Mouse (Mus musculus) forebrain, embryonic 11.5 days (tissue): ENCODE measurements around the gene Cela3a. TPM values are rescaled to one million over a fixed set of nuclear protein-coding genes. Genes with fewer than 3 reads are reported as not detected.

Source experiments
- ATAC-seq: fragments of 200-750 bp; cut with Nextera tagmentation; replicated peaks from 2 replicates; pipeline ENCODE4 v1.8.0; 2017; ENCODE audit warnings: moderate TSS enrichment; ENCODE audit not compliant: low FRiP score
- DNase-seq: peaks from one replicate; pipeline ENCODE4 v3.0.0-alpha.2; 2017; ENCODE audit warnings: low spot score
- H3K27ac ChIP-seq: fragments of 300-500 bp; sonication (generic); 2 replicates; pipeline ENCODE4 v1.5.1; 2014; ENCODE audit warnings: low read depth, low read length
- H3K27me3 ChIP-seq: fragments of 300-500 bp; sonication (generic); 2 replicates; pipeline ENCODE4 v1.6.1; 2014; ENCODE audit warnings: mild to moderate bottlenecking, low read length, mixed read lengths; ENCODE audit not compliant: control insufficient read depth, insufficient read depth
- H3K36me3 ChIP-seq: fragments of 300-500 bp; sonication (generic); 2 replicates; pipeline ENCODE4 v1.6.1; 2014; ENCODE audit warnings: mild to moderate bottlenecking, low read length, moderate library complexity, mixed read lengths; ENCODE audit not compliant: control insufficient read depth, insufficient read depth
- H3K4me1 ChIP-seq: fragments of 300-500 bp; sonication (generic); replicated peaks from 2 replicates; pipeline ENCODE4 v1.6.1; 2014; ENCODE audit warnings: low read length, mixed read lengths; ENCODE audit not compliant: control insufficient read depth, insufficient read depth
- H3K4me2 ChIP-seq: fragments of 300-500 bp; sonication (generic); 2 replicates; pipeline ENCODE4 v1.6.1; 2014; ENCODE audit warnings: low read depth, mild to moderate bottlenecking, low read length, moderate library complexity, mixed read lengths; ENCODE audit not compliant: severe bottlenecking
- H3K4me3 ChIP-seq: fragments of 300-500 bp; sonication (generic); 2 replicates; pipeline ENCODE4 v1.5.1; 2014; ENCODE audit warnings: low read depth, low read length
- H3K9ac ChIP-seq: fragments of 300-500 bp; sonication (generic); 2 replicates; pipeline ENCODE4 v1.6.1; 2014; ENCODE audit warnings: low read length
- H3K9me3 ChIP-seq: fragments of 300-500 bp; sonication (generic); 2 replicates; pipeline ENCODE4 v1.6.1; 2016; ENCODE audit warnings: low read length, mixed read lengths; ENCODE audit not compliant: control insufficient read depth
- WGBS: fragments of 180-500 bp; shearing (Covaris S2); extraction: QIAGEN DNeasy Blood & Tissue Kit; methylation state at CpG from one replicate; pipeline ENCODE4 v1.1.7; 2014; 5-methylcytosine and 5-hydroxymethylcytosine counted together
- polyA plus RNA-seq: library from polyadenylated mRNA; unstranded; fragments of >200 nt; fragmentation: Nextera tagmentation; extraction: Ambion mirVana; gene quantifications from 2 replicates; pipeline ENCODE4 v1.2.1, GENCODE M21; 2014

Cela3a gene
- polyA plus RNA-seq, 1 experiment from 2014 or later = not detected

DNA sequence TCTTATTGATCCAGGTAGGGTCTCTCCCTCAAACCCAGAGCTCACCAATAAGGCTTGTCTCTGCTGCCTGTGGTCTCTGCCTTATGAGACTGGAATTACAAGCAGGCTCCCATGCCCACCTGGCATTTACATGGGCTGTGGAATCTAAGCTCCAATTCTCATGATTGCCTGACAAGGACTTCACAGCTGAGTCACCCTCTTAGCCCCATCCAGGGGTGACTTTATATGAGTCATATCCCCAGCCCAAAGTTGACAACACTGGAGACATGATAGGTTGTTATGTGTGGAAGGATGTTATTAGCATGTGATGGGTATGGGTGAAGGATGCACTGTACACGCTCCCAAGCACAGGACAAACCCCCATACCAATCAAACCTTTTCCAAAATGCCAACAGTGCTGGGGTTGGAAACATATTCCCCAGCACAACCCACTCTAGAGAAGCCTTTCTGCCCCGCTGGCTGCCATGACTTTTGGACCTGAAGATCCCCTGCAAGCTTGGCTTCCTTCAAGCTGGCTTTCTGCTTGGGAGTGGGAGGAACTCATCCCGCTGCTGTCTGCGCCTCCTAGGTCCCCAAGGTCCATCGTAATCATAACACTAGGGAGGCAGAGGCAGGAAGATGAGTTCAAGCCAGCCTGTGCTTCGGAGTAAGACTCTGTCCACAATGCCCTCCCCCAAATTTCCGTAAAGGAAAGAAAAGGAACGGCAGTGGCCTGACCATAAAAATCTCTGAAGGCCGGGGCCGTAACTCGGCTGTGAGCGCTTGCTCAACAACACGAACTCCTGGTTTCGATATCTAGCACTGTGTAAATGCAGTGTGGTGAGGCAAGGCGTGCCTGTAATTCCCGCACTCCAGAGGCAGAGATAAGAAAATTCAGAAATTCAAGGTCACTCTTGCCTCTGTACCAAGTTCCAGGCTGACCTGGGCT, 37.7 kb downstream of the Cela3a start:
- H3K4me3 ChIP-seq = no peak overlapping the region
- H3K27ac ChIP-seq = no peak overlapping the region
- H3K4me2 ChIP-seq = no peak overlapping the region
- no peaks in the 10 kb centered on the region for H3K36me3 ChIP-seq
- H3K9me3 ChIP-seq = no peaks in the 10 kb centered on the region
- H3K9ac ChIP-seq = no peak overlapping the region
- DNase-seq (no peak), ATAC-seq (no peak)
- H3K4me1 ChIP-seq = no peaks in the 10 kb centered on the region
- no peaks in the 10 kb centered on the region for H3K27me3 ChIP-seq
- 91% methylated on average over 16 of the region's 16 CpGs for WGBS

DNA sequence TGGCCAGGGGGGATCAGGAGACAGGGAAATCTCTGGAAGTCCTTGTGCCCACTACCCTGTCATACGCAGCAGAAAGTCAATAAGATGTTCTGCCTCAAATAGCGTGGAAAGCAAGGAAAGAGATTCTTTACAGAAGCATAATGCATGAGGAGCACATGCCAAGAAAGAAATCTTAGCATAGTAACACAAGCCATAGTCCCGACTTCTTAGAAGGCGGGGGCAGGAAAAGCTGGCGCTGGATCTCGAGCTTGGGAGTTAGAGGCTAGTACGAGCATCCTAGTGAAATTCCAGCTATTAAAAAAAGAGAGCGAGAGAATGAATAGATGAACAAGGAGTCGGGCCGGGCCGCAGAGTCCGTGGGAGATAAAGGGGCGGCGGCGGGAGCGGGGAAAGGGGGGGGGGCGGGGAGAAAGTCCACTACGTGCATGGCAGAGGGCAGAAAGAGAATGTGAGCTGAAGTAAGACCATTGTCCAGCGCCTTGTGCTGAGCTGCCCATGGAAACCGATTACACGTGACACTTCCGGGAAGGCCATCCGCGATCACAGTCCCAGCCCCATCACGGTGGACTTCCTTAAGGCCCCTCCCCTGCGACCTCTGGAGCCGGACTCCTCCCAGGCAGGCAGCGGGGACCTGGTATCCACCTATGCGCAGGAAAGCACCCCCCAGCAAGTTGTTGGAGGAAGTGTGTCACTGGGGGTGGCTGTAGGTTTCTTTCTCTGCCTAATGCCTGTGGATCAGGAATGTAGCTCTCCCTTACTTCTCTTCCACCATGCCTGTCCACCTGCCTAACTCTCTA, 39.4 kb downstream of the Cela3a start:
- no peaks in the 10 kb centered on the region for H3K9me3 ChIP-seq
- no peak overlapping the region for H3K27ac ChIP-seq
- peak; percentile 74 for DNase-seq
- peak overlapping the region; percentile 50 for H3K9ac ChIP-seq
- 9% methylated on average over 28 of the region's 29 CpGs for whole genome bisulfite sequencing
- H3K27me3 ChIP-seq = no peaks in the 10 kb centered on the region
- H3K4me3 ChIP-seq = peak overlapping the region; percentile 13; the same call in 1 of the 2 replicates
- no peaks in the 10 kb centered on the region for H3K36me3 ChIP-seq
- H3K4me2 ChIP-seq = peak overlapping the region; percentile 43
- no peaks in the 10 kb centered on the region for H3K4me1 ChIP-seq
- no peak for ATAC-seq

DNA sequence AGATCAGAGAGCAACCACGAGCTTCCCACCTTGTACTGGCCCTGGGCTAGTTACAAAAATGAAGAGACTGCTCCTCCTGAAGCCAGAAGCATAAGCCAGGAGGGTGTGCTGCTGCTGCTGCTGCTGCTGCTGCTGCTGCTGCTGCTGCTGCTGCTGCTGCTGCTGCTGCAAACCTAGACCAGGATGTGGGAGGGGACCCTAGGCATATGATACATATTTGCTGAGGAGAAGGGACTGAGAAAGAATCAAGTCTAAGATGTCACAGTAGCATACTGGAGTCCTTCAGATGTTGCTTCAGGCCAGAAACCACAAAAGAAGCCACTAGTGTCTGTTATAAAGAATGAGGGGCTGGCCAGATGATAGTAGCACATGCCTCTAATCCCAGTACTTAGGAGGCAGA, 41.4 kb downstream of the Cela3a start:
- no peak overlapping the region for H3K4me3 ChIP-seq
- H3K36me3 ChIP-seq = no peaks in the 10 kb centered on the region
- DNase-seq (peak; percentile 17), ATAC-seq (no peak)
- 21% methylated on average over 1 of the region's 1 CpGs for WGBS
- no peaks in the 10 kb centered on the region for H3K4me1 ChIP-seq
- no peak overlapping the region for H3K9ac ChIP-seq
- no peaks in the 10 kb centered on the region for H3K9me3 ChIP-seq
- no peaks in the 10 kb centered on the region for H3K27me3 ChIP-seq
- no peak overlapping the region for H3K4me2 ChIP-seq
- no peak overlapping the region for H3K27ac ChIP-seq

- Histone ChIP-seq H3K9me3 (no peaks in the 10 kb centered on the region), H3K27ac (no peak overlapping the region), H3K4me3 (no peak overlapping the region), H3K9ac (no peak overlapping the region), H3K27me3 (no peaks in the 10 kb centered on the region), H3K36me3 (no peaks in the 10 kb centered on the region), H3K4me1 (no peaks in the 10 kb centered on the region), H3K4me2 (no peak overlapping the region)
- ATAC-seq (no peak), DNase-seq (peak; percentile 44)
- WGBS = 49% methylated on average over 5 of the region's 5 CpGs
Observed at GRCm38 (mm10) chr4:137367275-137368088, 42.1 kb downstream of the Cela3a start.

DNA sequence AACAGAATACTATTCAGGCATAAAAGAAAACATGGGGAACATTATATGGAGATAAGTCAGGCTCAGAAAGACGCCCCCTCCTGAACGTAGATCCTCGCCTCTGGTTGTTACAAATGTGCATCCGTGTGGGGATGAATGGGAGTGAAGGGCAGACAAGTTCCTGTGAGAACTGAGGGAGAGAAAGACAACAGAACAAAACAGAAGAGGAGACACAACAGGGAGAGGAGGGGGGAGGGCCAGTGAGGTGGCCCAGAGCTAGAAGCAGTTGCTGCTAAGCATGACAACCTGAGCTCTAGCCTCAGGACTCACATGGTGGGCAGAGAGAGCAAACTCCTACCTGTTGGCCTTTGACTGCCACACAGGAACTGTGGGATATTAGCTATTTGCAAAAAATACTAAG, 43.5 kb downstream of the Cela3a start:
- no peak for ATAC-seq
- 87% methylated on average over 4 of the region's 4 CpGs for WGBS
- H3K9me3 ChIP-seq = no peaks in the 10 kb centered on the region

DNA sequence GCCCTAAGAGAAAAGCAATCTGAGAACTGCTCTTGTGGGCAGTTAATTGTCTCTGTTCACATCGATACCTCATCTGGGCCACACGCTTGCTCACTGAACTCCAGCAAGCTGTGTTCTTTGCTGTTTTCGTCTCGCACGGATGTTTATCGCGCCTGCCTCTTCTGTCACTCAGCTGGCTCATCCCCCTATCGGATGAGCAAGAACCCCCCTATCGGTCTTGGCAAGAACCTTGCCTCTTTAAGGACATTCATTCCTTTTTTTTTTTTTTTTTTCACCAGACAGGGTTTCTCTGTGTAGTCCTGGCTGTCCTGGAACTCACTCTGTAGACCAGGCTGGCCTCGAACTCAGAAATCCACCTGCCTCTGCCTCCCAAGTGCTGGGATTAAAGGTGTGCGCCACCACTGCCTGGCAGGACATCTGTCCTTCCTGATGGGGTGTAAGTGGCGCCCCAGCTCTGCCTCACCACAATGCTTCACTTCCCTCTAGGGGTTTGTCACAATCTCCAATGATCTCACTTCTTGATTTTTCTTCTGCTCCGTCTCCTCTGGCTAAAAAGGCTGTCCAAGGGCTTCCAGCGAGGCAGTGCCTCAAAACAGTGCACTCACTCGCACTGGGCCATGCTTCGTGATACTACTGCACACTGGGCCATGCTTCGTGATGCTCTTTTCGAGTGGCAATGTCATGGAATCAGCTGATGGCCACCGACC, 44.1 kb downstream of the Cela3a start:
- no peak overlapping the region for H3K27ac ChIP-seq
- no peaks in the 10 kb centered on the region for H3K27me3 ChIP-seq
- 89% methylated on average over 19 of the region's 19 CpGs for WGBS
- H3K36me3 ChIP-seq = no peaks in the 10 kb centered on the region
- no peak for ATAC-seq
- H3K9me3 ChIP-seq = no peaks in the 10 kb centered on the region
- DNase-seq = no peak
- no peak overlapping the region for H3K4me2 ChIP-seq
- no peak overlapping the region for H3K4me3 ChIP-seq
- H3K9ac ChIP-seq = no peak overlapping the region
- no peaks in the 10 kb centered on the region for H3K4me1 ChIP-seq

More for the DNA sequence above, 43.5 kb downstream of the Cela3a start:
- Histone ChIP-seq H3K27ac (no peak overlapping the region), H3K9ac (no peak overlapping the region), H3K4me3 (no peak overlapping the region), H3K4me2 (no peak overlapping the region), H3K4me1 (no peaks in the 10 kb centered on the region), H3K36me3 (no peaks in the 10 kb centered on the region), H3K27me3 (no peaks in the 10 kb centered on the region)
- no peak for DNase-seq

GRCm38 (mm10) chr4:137364826-137365225, 44.8 kb downstream of the Cela3a start:
- H3K4me3 ChIP-seq = no peak overlapping the region
- no peaks in the 10 kb centered on the region for H3K27me3 ChIP-seq
- no peak for DNase-seq
- H3K9ac ChIP-seq = no peak overlapping the region
- no peaks in the 10 kb centered on the region for H3K4me1 ChIP-seq
- H3K36me3 ChIP-seq = no peaks in the 10 kb centered on the region
- WGBS = 90% methylated on average over 6 of the region's 6 CpGs
- H3K27ac ChIP-seq = no peak overlapping the region
- no peaks in the 10 kb centered on the region for H3K9me3 ChIP-seq
- H3K4me2 ChIP-seq = no peak overlapping the region
- ATAC-seq = no peak

- 82% methylated on average over 3 of the region's 3 CpGs for WGBS
- Histone ChIP-seq H3K9me3 (no peaks in the 10 kb centered on the region), H3K36me3 (no peaks in the 10 kb centered on the region), H3K4me2 (no peak overlapping the region), H3K27me3 (no peaks in the 10 kb centered on the region), H3K9ac (no peak overlapping the region), H3K4me3 (no peak overlapping the region), H3K27ac (no peak overlapping the region), H3K4me1 (peaks cover 3% of the 10 kb centered on the region; the same call in 1 of the 2 replicates)
- DNase-seq (no peak), ATAC-seq (no peak)
Observed at GRCm38 (mm10) chr4:137360996-137361395, 48.6 kb downstream of the Cela3a start.
